Mouse (Mus musculus) ES-E14 (cell line): ENCODE results near the gene Wt1.

Source experiments
- HCFC1 ChIP-seq: IDR thresholded peaks from 2 replicates; pipeline ENCODE4 v1.6.1; 2012; ENCODE audit warnings: low read length, inconsistent platforms, borderline replicate concordance; ENCODE audit not compliant: insufficient read depth
- ZC3H11A ChIP-seq: IDR thresholded peaks from 2 replicates; pipeline ENCODE4 v1.6.1; 2012; ENCODE audit warnings: low read depth, mild to moderate bottlenecking, inconsistent platforms, low read length, borderline replicate concordance
- ZNF384 ChIP-seq: IDR thresholded peaks from 2 replicates; pipeline ENCODE4 v1.6.1; 2012; ENCODE audit warnings: low read depth, low read length, inconsistent platforms

DNA sequence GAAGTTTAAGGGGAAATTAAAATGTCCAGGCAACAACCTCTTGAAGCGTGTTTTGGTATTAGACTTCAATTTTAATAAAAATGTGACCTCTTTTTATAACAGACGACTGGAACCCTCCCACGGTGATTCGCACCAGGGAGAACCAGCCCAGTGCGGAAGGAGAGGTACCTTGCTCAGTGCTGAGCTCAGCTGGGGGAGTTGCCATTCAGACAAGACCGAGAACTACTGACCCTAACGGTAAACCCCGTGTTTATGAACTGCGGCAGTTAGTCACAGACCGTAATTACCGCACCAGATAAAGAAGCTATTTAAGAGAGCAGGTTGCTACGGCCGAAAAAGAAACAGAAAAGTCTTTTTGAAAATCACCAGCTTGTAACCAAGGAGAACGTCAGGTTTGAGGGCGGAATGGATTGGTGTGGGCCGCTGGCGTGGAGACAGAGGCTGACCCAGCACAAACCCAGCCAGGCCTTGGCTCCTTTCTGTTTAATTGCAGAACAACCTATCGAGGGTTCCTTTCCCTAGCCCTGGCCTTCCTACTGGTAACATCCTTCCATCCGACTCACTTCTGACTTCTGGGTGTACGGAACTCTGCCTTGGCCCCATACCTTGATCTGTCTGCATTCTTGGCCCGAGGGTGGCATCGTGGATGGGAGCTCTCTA, 28.9 kb upstream of the Wt1 start:
- TF ChIP-seq ZC3H11A, result no peak
- no peak for TF ChIP-seq HCFC1
- no peak for TF ChIP-seq ZNF384
